Comparison of ENCODE assay signal across 23 mouse cellular contexts in the genomic region with DNA sequence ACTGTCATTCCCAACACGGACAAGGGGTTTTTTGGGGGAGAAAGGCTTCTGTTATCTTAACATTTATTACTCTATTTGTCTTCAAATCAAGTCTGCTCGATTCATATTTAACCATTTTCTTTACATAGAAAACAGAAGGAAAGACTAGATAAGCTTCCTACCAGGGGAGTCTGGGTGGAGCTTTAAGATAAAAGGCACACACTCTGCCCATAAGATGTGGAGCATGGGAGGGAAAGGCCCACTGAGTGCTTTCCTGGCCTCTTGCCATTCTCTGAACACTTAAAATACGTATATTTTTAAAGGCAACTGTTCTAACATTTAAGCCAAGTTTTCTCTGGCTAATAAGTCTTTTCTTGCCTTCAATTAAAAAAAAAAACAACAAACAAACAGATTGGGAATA. TPM values are rescaled to one million over a fixed set of nuclear protein-coding genes. Genes with fewer than 3 reads are reported as not detected.
DNase-seq lines count a peak whose midpoint lies in the region; ATAC-seq lines count a peak whose summit lies in the region.
"Had no signal": no experiment of that assay in that cellular context is flagged by ENCODE, and none has a peak within 500 bp of the region (broad histone marks: within the 10 kb centered on the region; RNA-seq: fewer than 3 reads in every experiment).

No protein-coding gene starts in this region.

- H3K27ac ChIP-seq in liver, embryonic 16.5 days (ENCODE audit: low read length): no peak overlapping the region
- H3K27ac ChIP-seq in forebrain, embryonic 10.5 days: no peak overlapping the region
- H3K27ac ChIP-seq in neural tube, embryonic 15.5 days (replicated peaks): no peak overlapping the region
- no peak overlapping the region for H3K27ac ChIP-seq in hindbrain, embryonic 11.5 days (ENCODE audit: low read depth, low read length)
- H3K27ac ChIP-seq: embryonic facial prominence, embryonic 12.5 days; forebrain, embryonic 15.5 days; hindbrain, postnatal 0 days; kidney, embryonic 15.5 days; midbrain, embryonic 10.5 days had no signal

- no peaks in the 10 kb centered on the region for H3K9me3 ChIP-seq in erythroblast, embryonic 14.5 days (ENCODE audit: control insufficient read depth, low read length)
- no peaks in the 10 kb centered on the region for H3K9me3 ChIP-seq in liver, embryonic 16.5 days (replicated peaks; ENCODE audit: control insufficient read depth, low read length)
- no peaks in the 10 kb centered on the region for H3K9me3 ChIP-seq in forebrain, embryonic 10.5 days
- no peaks in the 10 kb centered on the region for H3K9me3 ChIP-seq in neural tube, embryonic 15.5 days (replicated peaks)
- H3K9me3 ChIP-seq in hindbrain, embryonic 11.5 days (ENCODE audit: control insufficient read depth, low read length): no peaks in the 10 kb centered on the region
- H3K9me3 ChIP-seq: embryonic facial prominence, embryonic 12.5 days; forebrain, embryonic 15.5 days; heart, embryonic 10.5 days; kidney, embryonic 15.5 days; midbrain, embryonic 10.5 days had no signal

- no peaks in the 10 kb centered on the region for H3K36me3 ChIP-seq in erythroblast, embryonic 14.5 days (ENCODE audit: control insufficient read depth)
- no peaks in the 10 kb centered on the region for H3K36me3 ChIP-seq in liver, embryonic 16.5 days (ENCODE audit: control insufficient read depth, insufficient read depth)
- no peaks in the 10 kb centered on the region for H3K36me3 ChIP-seq in forebrain, embryonic 10.5 days (replicated peaks)
- no peaks in the 10 kb centered on the region for H3K36me3 ChIP-seq in neural tube, embryonic 15.5 days
- no peaks in the 10 kb centered on the region for H3K36me3 ChIP-seq in hindbrain, embryonic 11.5 days (ENCODE audit: control insufficient read depth, insufficient read depth, low read length)
- H3K36me3 ChIP-seq: embryonic facial prominence, embryonic 12.5 days; forebrain, embryonic 15.5 days; heart, embryonic 10.5 days; kidney, embryonic 15.5 days; midbrain, embryonic 10.5 days had no signal

- H3K4me2 ChIP-seq in liver, embryonic 16.5 days (ENCODE audit: low read depth, low read length): peak overlapping the region; percentile 45
- H3K4me2 ChIP-seq in neural tube, embryonic 15.5 days: no peak overlapping the region
- H3K4me2 ChIP-seq in hindbrain, embryonic 11.5 days (replicated peaks; ENCODE audit: low read depth, low read length): no peak overlapping the region
- H3K4me2 ChIP-seq: embryonic facial prominence, embryonic 12.5 days; forebrain, embryonic 15.5 days; kidney, embryonic 15.5 days had no signal

- H3K27me3 ChIP-seq in erythroblast, embryonic 14.5 days (ENCODE audit: control insufficient read depth): peaks cover 12% of the 10 kb centered on the region
- no peaks in the 10 kb centered on the region for H3K27me3 ChIP-seq in liver, embryonic 16.5 days (ENCODE audit: control insufficient read depth, insufficient read depth, low read depth, low read length)
- no peaks in the 10 kb centered on the region for H3K27me3 ChIP-seq in forebrain, embryonic 10.5 days (ENCODE audit: poor library complexity, severe bottlenecking)
- H3K27me3 ChIP-seq in neural tube, embryonic 15.5 days (replicated peaks): no peaks in the 10 kb centered on the region
- no peaks in the 10 kb centered on the region for H3K27me3 ChIP-seq in hindbrain, embryonic 11.5 days (ENCODE audit: control insufficient read depth, insufficient read depth, low read length)
- H3K27me3 ChIP-seq: embryonic facial prominence, embryonic 12.5 days; forebrain, embryonic 15.5 days; kidney, embryonic 15.5 days had no signal

- H3K4me1 ChIP-seq in erythroblast, embryonic 14.5 days (ENCODE audit: control insufficient read depth): peaks cover 42% of the 10 kb centered on the region
- peaks cover 13% of the 10 kb centered on the region for H3K4me1 ChIP-seq in liver, embryonic 16.5 days (ENCODE audit: control insufficient read depth, low read depth, low read length)
- no peaks in the 10 kb centered on the region for H3K4me1 ChIP-seq in forebrain, embryonic 10.5 days
- peaks cover 5% of the 10 kb centered on the region; the same call in 1 of the 2 replicates for H3K4me1 ChIP-seq in neural tube, embryonic 15.5 days
- H3K4me1 ChIP-seq in hindbrain, embryonic 11.5 days (replicated peaks; ENCODE audit: control insufficient read depth, insufficient read depth, low read length): no peaks in the 10 kb centered on the region
- H3K4me1 ChIP-seq: embryonic facial prominence, embryonic 12.5 days; forebrain, embryonic 15.5 days; midbrain, embryonic 10.5 days had no signal

- DNase-seq in MN1 (ENCODE audit: low spot score) (peak; percentile 26), liver (peak; percentile 64)
- no peak for DNase-seq in forebrain, embryonic 10.5 days (ENCODE audit: extremely low spot score, low spot score)
- no peak for DNase-seq in hindbrain, embryonic 11.5 days (ENCODE audit: low spot score)
- DNase-seq: adrenal gland, postnatal 36 days; cerebellum, adult 18-20 months; cerebellum, postnatal 14 days; kidney, postnatal 36 days; layer of hippocampus, adult 9-11 months; lung, adult 2 months; lung, postnatal 4 days had no signal

- H3K9ac ChIP-seq in liver, embryonic 16.5 days (ENCODE audit: low read depth, low read length): no peak overlapping the region
- H3K9ac ChIP-seq in neural tube, embryonic 15.5 days (replicated peaks): no peak overlapping the region
- H3K9ac ChIP-seq in hindbrain, embryonic 11.5 days (ENCODE audit: low read depth, low read length): no peak overlapping the region
- H3K9ac ChIP-seq: embryonic facial prominence, embryonic 12.5 days; forebrain, embryonic 15.5 days; kidney, embryonic 15.5 days had no signal

- no peak for ATAC-seq in erythroblast, adult 5-6 weeks (replicated peaks; ENCODE audit: low FRiP score, poor library complexity, severe bottlenecking)
- ATAC-seq in liver, embryonic 16.5 days (ENCODE audit: low read depth): peak; percentile 90
- ATAC-seq in neural tube, embryonic 15.5 days (ENCODE audit: low FRiP score): no peak
- no peak for ATAC-seq in hindbrain, embryonic 11.5 days (ENCODE audit: low FRiP score)
- ATAC-seq: forebrain, embryonic 15.5 days; hindbrain, postnatal 0 days; intestine, postnatal 0 days had no signal

- peak overlapping the region; percentile 38 for H3K4me3 ChIP-seq in erythroblast, embryonic 14.5 days (replicated peaks)
- no peak overlapping the region; the same call in 1 of the 2 replicates for H3K4me3 ChIP-seq in liver, embryonic 16.5 days (ENCODE audit: low read depth, low read length)
- H3K4me3 ChIP-seq in forebrain, embryonic 10.5 days: no peak overlapping the region
- no peak overlapping the region for H3K4me3 ChIP-seq in neural tube, embryonic 15.5 days (replicated peaks)
- H3K4me3 ChIP-seq in hindbrain, embryonic 11.5 days (ENCODE audit: low read depth, low read length): no peak overlapping the region
- H3K4me3 ChIP-seq: embryonic facial prominence, embryonic 12.5 days; forebrain, embryonic 15.5 days; heart, embryonic 10.5 days; kidney, embryonic 15.5 days; midbrain, embryonic 10.5 days had no signal

- WGBS in liver, embryonic 16.5 days (ENCODE audit: insufficient replicate concordance): 15% methylated on average over 3 of the region's 3 CpGs
- 85% methylated on average over 3 of the region's 3 CpGs for WGBS in forebrain, embryonic 10.5 days
- 69% methylated on average over 3 of the region's 3 CpGs for WGBS in neural tube, embryonic 15.5 days
- WGBS in hindbrain, embryonic 11.5 days: 82% methylated on average over 3 of the region's 3 CpGs

RNA-seq across cellular contexts. Expression of a gene that starts 25.3 kb away (rescaled TPM):
- 2.2 and 2.5 TPM in 2 replicates for polyA plus RNA-seq in erythroblast, embryonic 14.5 days (2012)
- 3.8 and 10.2 TPM in 2 replicates for total RNA-seq in erythroblast, adult 5-6 weeks (2015; ENCODE audit: low replicate concordance)
- 6.4 and 10.6 TPM in 2 replicates for total RNA-seq in erythroblast, adult 5-6 weeks (2017; ENCODE audit: low replicate concordance)
- polyA plus RNA-seq in liver, embryonic 16.5 days (2015; fragmentation: Nextera tagmentation; extraction: Ambion mirVana): 15.9 and 16.3 TPM in 2 replicates
- polyA plus RNA-seq in forebrain, embryonic 10.5 days (2016; fragmentation: Nextera tagmentation; extraction: Ambion mirVana): 43.9 and 45.6 TPM in 2 replicates
- 36.1 and 55.1 TPM in 2 replicates for polyA plus RNA-seq in neural tube, embryonic 15.5 days (2015; fragmentation: Nextera tagmentation; extraction: Ambion mirVana)
- polyA plus RNA-seq in hindbrain, embryonic 11.5 days (2014; fragmentation: Nextera tagmentation; extraction: Ambion mirVana): 41.9 and 46.2 TPM in 2 replicates

RNA-seq across cellular contexts. Expression of a gene that starts 51.3 kb away (rescaled TPM):
- polyA plus RNA-seq in erythroblast, embryonic 14.5 days (2012): not detected in 2 replicates
- total RNA-seq in erythroblast, adult 5-6 weeks (2015; ENCODE audit: low replicate concordance): 7.1 TPM in 1 of 2 replicates, not detected in the other
- total RNA-seq in erythroblast, adult 5-6 weeks (2017; ENCODE audit: low replicate concordance): 0.28 and 4.9 TPM in 2 replicates
- 105 and 149 TPM in 2 replicates for polyA plus RNA-seq in liver, embryonic 16.5 days (2015; fragmentation: Nextera tagmentation; extraction: Ambion mirVana)
- not detected in 2 replicates for polyA plus RNA-seq in forebrain, embryonic 10.5 days (2016; fragmentation: Nextera tagmentation; extraction: Ambion mirVana)
- 0.29 and 14.1 TPM in 2 replicates for polyA plus RNA-seq in neural tube, embryonic 15.5 days (2015; fragmentation: Nextera tagmentation; extraction: Ambion mirVana)
- polyA plus RNA-seq in hindbrain, embryonic 11.5 days (2014; fragmentation: Nextera tagmentation; extraction: Ambion mirVana): not detected in 2 replicates
- total RNA-seq: midbrain, postnatal 0 days had no signal
- polyA plus RNA-seq: forebrain, embryonic 15.5 days had no signal

Comparison
In these comparisons a context has a peak if more than half of its experiments do, and no peak if none do; other contexts are left out.
1. DNase-seq: peak in MN1 (single experiment) and liver (single experiment); none in forebrain, embryonic 10.5 days (single experiment) and hindbrain, embryonic 11.5 days (single experiment).